Mouse (Mus musculus) heart, postnatal 0 days (tissue): ENCODE data around the gene Mas1. TPM values are rescaled to one million over a fixed set of nuclear protein-coding genes. Genes with fewer than 3 reads are reported as not detected.

Experiments used
- ATAC-seq: fragments of 200-750 bp; cut with Nextera tagmentation; 2 replicates; pipeline ENCODE4 v1.8.0; 2017; ENCODE audit warnings: low read depth, moderate number of reproducible peaks, moderate library complexity; ENCODE audit not compliant: insufficient read depth
- DNase-seq: peaks from one replicate; pipeline ENCODE4 v3.0.0-alpha.2; 2016; ENCODE audit warnings: low spot score
- H3K27ac ChIP-seq: fragments of 300-500 bp; sonication (generic); 2 replicates; pipeline ENCODE4 v1.5.1; 2014; ENCODE audit warnings: low read depth, mild to moderate bottlenecking
- H3K27me3 ChIP-seq: fragments of 300-500 bp; sonication (generic); 2 replicates; pipeline ENCODE4 v1.6.1; 2014; ENCODE audit warnings: low read length, mixed read lengths; ENCODE audit not compliant: control insufficient read depth, insufficient read depth
- H3K36me3 ChIP-seq: fragments of 300-500 bp; sonication (generic); replicated peaks from 2 replicates; pipeline ENCODE4 v1.6.1; 2014; ENCODE audit warnings: low read length, mixed read lengths; ENCODE audit not compliant: control insufficient read depth, insufficient read depth
- H3K4me1 ChIP-seq: fragments of 300-500 bp; sonication (generic); 2 replicates; pipeline ENCODE4 v1.6.1; 2014; ENCODE audit warnings: antibody characterized with exemption; ENCODE audit not compliant: control insufficient read depth, insufficient read depth
- H3K4me2 ChIP-seq: fragments of 300-500 bp; sonication (generic); 2 replicates; pipeline ENCODE4 v1.6.1; 2014; ENCODE audit warnings: low read depth, mild to moderate bottlenecking, low read length, moderate library complexity
- H3K4me3 ChIP-seq: fragments of 300-500 bp; sonication (generic); 2 replicates; pipeline ENCODE4 v1.5.1; 2014; ENCODE audit warnings: low read depth, low read length
- H3K9ac ChIP-seq: fragments of 300-500 bp; sonication (generic); replicated peaks from 2 replicates; pipeline ENCODE4 v1.6.1; 2014; ENCODE audit warnings: low read depth, low read length, mixed read lengths
- H3K9me3 ChIP-seq: fragments of 300-500 bp; sonication (generic); replicated peaks from 2 replicates; pipeline ENCODE4 v1.6.1; 2016; ENCODE audit warnings: low read length; ENCODE audit not compliant: control insufficient read depth
- CTCF ChIP-seq: IDR thresholded peaks from 2 replicates; pipeline ENCODE4 v1.5.1; 2016; ENCODE audit warnings: antibody characterized with exemption, control low read depth, low read depth
- EP300 ChIP-seq: IDR thresholded peaks from 2 replicates; pipeline ENCODE4 v1.6.1; 2016; ENCODE audit warnings: antibody characterized with exemption, low read depth
- WGBS: fragments of 180-500 bp; shearing (Covaris S2); extraction: QIAGEN DNeasy Blood & Tissue Kit; methylation state at CpG from one replicate; pipeline ENCODE4 v1.1.7; 2014; 5-methylcytosine and 5-hydroxymethylcytosine counted together
- polyA plus RNA-seq: library from polyadenylated mRNA; unstranded; fragments of >200 nt; fragmentation: Nextera tagmentation; extraction: Ambion mirVana; gene quantifications from 2 replicates; pipeline ENCODE4 v1.2.1, GENCODE M21; 2015
- total RNA-seq: library from RNA; depleted of rRNA; stranded (reverse); fragments of >200 nt; gene quantifications from 2 replicates; pipeline ENCODE4 v1.2.3, GENCODE M21; 2014; ENCODE audit warnings: low replicate concordance

Mas1 gene
- total and polyA plus RNA-seq, 2 experiments from 2014 or later = 0.27 TPM; not detected in 1

DNA sequence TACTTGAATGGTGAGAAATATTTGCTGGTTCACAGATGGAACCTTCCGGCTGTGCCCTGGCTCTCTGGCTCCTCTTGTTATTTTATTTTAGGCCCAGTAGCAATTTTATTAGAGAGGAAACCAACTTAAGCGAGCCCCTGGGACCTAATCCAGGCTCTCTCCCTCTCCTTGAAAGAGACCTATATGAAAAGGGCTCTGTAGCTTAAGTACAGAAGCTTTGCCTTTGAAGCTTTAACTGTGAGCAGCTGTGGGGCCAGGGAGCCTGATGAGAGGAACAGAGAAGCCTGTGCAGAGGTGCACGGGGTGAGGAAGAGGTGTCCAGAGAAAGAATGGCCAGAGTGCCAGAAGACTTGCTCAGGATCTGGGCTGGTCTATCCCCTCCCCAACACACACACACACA lies 33.1 kb downstream of the Mas1 start:
- TF ChIP-seq EP300 (no peak), CTCF (no peak)
- H3K9ac ChIP-seq = no peak overlapping the region
- H3K4me3 ChIP-seq = no peak overlapping the region
- no peak for ATAC-seq
- no peaks in the 10 kb centered on the region for H3K36me3 ChIP-seq
- no peaks in the 10 kb centered on the region for H3K27me3 ChIP-seq
- H3K4me2 ChIP-seq = no peak overlapping the region
- no peaks in the 10 kb centered on the region for H3K9me3 ChIP-seq
- no peaks in the 10 kb centered on the region for H3K4me1 ChIP-seq
- no peak for DNase-seq
- H3K27ac ChIP-seq = no peak overlapping the region
- WGBS = 68% methylated on average over 3 of the region's 3 CpGs

DNA sequence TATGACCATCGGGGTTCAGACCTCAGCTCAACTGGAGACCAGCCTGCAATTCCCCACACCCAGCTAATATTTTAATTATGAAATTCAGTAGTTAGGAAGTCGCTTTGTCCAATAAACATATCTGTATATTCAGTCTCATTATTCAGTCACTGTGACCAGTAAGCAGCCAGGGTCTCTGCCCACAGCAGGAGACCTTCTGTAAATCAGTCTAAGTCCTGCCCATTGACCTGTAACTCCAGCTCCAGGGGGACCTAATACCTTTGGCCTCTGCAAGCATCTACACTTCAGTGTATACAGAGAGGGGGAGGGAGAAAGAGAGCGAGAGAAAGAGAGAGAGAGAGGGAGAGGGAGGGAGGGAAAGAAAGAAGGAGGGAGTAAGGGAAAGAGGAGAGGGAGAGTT lies 33.6 kb downstream of the Mas1 start:
- 90% methylated on average over 3 of the region's 3 CpGs for WGBS
- Histone ChIP-seq H3K4me3 (no peak overlapping the region), H3K4me2 (no peak overlapping the region), H3K4me1 (no peaks in the 10 kb centered on the region), H3K27me3 (no peaks in the 10 kb centered on the region), H3K9ac (no peak overlapping the region), H3K36me3 (no peaks in the 10 kb centered on the region), H3K9me3 (no peaks in the 10 kb centered on the region), H3K27ac (no peak overlapping the region)
- no peak for TF ChIP-seq EP300
- no peak for TF ChIP-seq CTCF
- DNase-seq (no peak), ATAC-seq (no peak)

DNA sequence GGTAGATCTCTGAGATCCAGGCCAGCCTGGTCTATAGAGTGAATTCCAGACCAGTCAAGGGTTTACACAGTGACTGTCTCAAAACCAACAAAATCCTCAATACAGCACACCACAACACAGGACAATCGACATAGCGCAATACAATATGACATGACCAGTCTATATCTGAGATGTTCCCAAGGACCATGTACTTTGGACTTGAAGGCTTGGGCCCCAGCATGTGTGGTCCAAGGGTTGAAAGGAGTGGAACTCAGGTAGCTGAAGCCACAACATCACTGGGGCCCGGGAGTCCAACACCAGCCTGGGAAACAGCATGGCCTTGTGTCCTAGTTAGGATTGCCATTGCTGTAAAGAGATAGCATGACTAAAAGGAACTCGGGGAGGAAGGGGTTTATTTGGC lies 35.3 kb downstream of the Mas1 start:
- Histone ChIP-seq H3K9me3 (no peaks in the 10 kb centered on the region; the same call in 1 of the 2 replicates), H3K9ac (no peak overlapping the region), H3K27me3 (no peaks in the 10 kb centered on the region), H3K4me1 (no peaks in the 10 kb centered on the region), H3K4me3 (no peak overlapping the region), H3K36me3 (no peaks in the 10 kb centered on the region), H3K27ac (peak overlapping the region; percentile 60; the same call in 1 of the 2 replicates), H3K4me2 (no peak overlapping the region)
- DNase-seq (no peak), ATAC-seq (no peak)
- TF ChIP-seq CTCF = no peak
- 0 out of 2 replicates have a peak, but pooled peaks have one; percentile 14 for TF ChIP-seq EP300
- WGBS = 93% methylated on average over 4 of the region's 4 CpGs

DNA sequence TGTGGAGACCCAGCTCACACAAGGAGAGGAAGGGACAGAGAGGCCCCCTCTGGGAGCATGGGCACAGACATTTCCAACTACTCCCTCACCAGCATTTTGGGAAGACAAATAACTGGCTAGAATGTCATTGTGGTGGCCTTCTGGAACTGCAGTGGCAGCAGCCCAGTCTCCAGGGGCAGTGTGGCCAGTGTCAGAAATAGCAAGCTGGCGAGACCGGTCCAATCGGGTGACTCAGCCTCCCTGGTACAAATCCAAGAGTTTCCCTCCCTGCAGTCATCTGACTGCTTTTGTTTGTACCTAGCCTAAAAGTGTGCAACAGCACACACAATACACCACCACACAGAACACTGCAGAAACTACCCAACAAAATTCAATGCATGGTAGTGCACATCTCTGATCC lies 35.7 kb downstream of the Mas1 start:
- WGBS = 10% methylated on average over 3 of the region's 3 CpGs
- Histone ChIP-seq H3K4me2 (no peak overlapping the region), H3K27ac (peak overlapping the region; percentile 60), H3K9me3 (no peaks in the 10 kb centered on the region; the same call in 1 of the 2 replicates), H3K36me3 (no peaks in the 10 kb centered on the region), H3K4me3 (no peak overlapping the region), H3K4me1 (no peaks in the 10 kb centered on the region), H3K9ac (no peak overlapping the region), H3K27me3 (no peaks in the 10 kb centered on the region)
- peak; percentile 62 for DNase-seq
- TF ChIP-seq EP300 = no peak
- no peak for TF ChIP-seq CTCF
- ATAC-seq = peak; percentile 87

DNA sequence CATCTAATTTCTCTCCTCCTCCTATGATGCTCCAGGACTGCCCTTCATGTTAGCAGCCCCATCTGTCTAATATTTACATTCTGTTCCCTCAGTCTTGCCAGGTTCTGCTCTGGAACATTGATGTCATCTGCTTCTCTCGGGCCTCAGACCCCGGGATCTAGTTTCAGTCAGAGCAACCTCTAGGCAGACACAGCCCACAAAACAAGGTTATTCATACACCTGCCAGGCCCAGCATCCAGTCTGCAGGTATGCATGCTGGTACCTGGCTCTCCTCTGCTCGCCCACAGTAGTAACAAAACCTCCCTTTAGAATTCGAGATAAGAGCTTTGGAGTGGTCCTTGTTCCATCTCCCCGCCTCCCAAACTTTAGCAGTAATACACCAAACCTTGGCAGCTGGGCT lies 37.6 kb downstream of the Mas1 start:
- H3K36me3 ChIP-seq = no peaks in the 10 kb centered on the region
- H3K9me3 ChIP-seq = no peaks in the 10 kb centered on the region; the same call in 1 of the 2 replicates
- no peak for DNase-seq
- ATAC-seq = no peak
- TF ChIP-seq CTCF = no peak
- TF ChIP-seq EP300 = no peak
- WGBS = 62% methylated on average over 5 of the region's 5 CpGs
- no peak overlapping the region for H3K9ac ChIP-seq
- H3K27ac ChIP-seq = no peak overlapping the region
- no peak overlapping the region for H3K4me2 ChIP-seq
- no peaks in the 10 kb centered on the region for H3K4me1 ChIP-seq
- no peak overlapping the region for H3K4me3 ChIP-seq
- no peaks in the 10 kb centered on the region for H3K27me3 ChIP-seq

DNA sequence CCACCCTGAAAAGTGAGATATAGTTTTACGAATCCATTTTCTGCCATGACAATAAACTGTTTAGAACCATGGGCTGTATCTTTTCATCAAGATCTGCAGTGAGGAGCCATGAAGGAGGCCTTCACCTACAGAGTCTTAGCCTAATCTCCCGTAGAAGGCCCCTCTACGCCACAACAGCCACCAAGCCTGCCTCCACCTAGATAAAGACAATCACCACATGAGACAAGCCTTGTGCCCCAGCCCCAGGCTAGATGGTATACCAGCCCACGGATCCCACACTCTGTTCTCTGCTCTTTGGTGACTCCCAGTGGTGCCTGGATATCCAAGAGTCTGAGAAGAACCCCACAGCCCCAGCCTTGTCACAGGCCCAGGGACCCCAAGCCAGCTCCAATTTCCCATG lies 52.1 kb downstream of the Mas1 start:
- H3K9me3 ChIP-seq = 0 out of 2 replicates have a peak, but pooled peaks cover 8% of the 10 kb centered on the region
- DNase-seq = no peak

More for the DNA sequence above, 52.1 kb downstream of the Mas1 start:
- Histone ChIP-seq H3K27ac (no peak overlapping the region), H3K4me1 (no peaks in the 10 kb centered on the region), H3K4me3 (no peak overlapping the region), H3K9ac (no peak overlapping the region), H3K4me2 (no peak overlapping the region), H3K36me3 (peaks cover 51% of the 10 kb centered on the region), H3K27me3 (no peaks in the 10 kb centered on the region)
- TF ChIP-seq CTCF (no peak), EP300 (no peak)
- 81% methylated on average over 4 of the region's 4 CpGs for WGBS
- no peak for ATAC-seq
